Mouse (Mus musculus) embryonic facial prominence, embryonic 11.5 days (tissue): ENCODE results near the gene Otud1. TPM values are rescaled to one million over a fixed set of nuclear protein-coding genes. Genes with fewer than 3 reads are reported as not detected.
A peak's percentile ranks its signal among the peaks of the same experiment; 100 is the strongest.

Experiments used
- ATAC-seq: fragments of 200-750 bp; cut with Nextera tagmentation; replicated peaks from 2 replicates; pipeline ENCODE4 v1.8.0; 2017; ENCODE audit warnings: low read depth; ENCODE audit not compliant: insufficient number of reproducible peaks, low FRiP score, low TSS enrichment
- DNase-seq: peaks from one replicate; pipeline ENCODE4 v3.0.0-alpha.2; 2015; ENCODE audit warnings: low spot score
- H3K27ac ChIP-seq: fragments of 300-500 bp; sonication (generic); replicated peaks from 2 replicates; pipeline ENCODE4 v1.5.1; 2014; ENCODE audit warnings: mild to moderate bottlenecking, low read depth, low read length, control low read depth
- H3K27me3 ChIP-seq: fragments of 300-500 bp; sonication (generic); 2 replicates; pipeline ENCODE4 v1.6.1; 2014; ENCODE audit warnings: mild to moderate bottlenecking, low read length, moderate library complexity, mixed read lengths; ENCODE audit not compliant: control insufficient read depth, insufficient read depth
- H3K36me3 ChIP-seq: fragments of 300-500 bp; sonication (generic); replicated peaks from 2 replicates; pipeline ENCODE4 v1.6.1; 2014; ENCODE audit warnings: low read depth, mild to moderate bottlenecking, low read length, moderate library complexity, mixed read lengths; ENCODE audit not compliant: control insufficient read depth, insufficient read depth
- H3K4me1 ChIP-seq: fragments of 300-500 bp; sonication (generic); 2 replicates; pipeline ENCODE4 v1.6.1; 2014; ENCODE audit warnings: low read length, mixed read lengths; ENCODE audit not compliant: control insufficient read depth, insufficient read depth
- H3K4me2 ChIP-seq: fragments of 300-500 bp; sonication (generic); 2 replicates; pipeline ENCODE4 v1.6.1; 2014; ENCODE audit warnings: low read depth, mild to moderate bottlenecking, control low read depth, low read length, moderate library complexity
- H3K4me3 ChIP-seq: fragments of 300-500 bp; sonication (generic); 2 replicates; pipeline ENCODE4 v1.5.1; 2014; ENCODE audit warnings: low read depth, low read length, control low read depth
- H3K9ac ChIP-seq: fragments of 300-500 bp; sonication (generic); replicated peaks from 2 replicates; pipeline ENCODE4 v1.6.1; 2014; ENCODE audit warnings: mild to moderate bottlenecking, control low read depth, low read length
- H3K9me3 ChIP-seq: fragments of 300-500 bp; sonication (generic); replicated peaks from 2 replicates; pipeline ENCODE4 v1.6.1; 2016; ENCODE audit warnings: mild to moderate bottlenecking, low read length, inconsistent platforms, mixed read lengths; ENCODE audit not compliant: control insufficient read depth
- WGBS: fragments of 180-500 bp; shearing (Covaris S2); extraction: QIAGEN DNeasy Blood & Tissue Kit; methylation state at CpG from one replicate; pipeline ENCODE4 v1.1.7; 2014; 5-methylcytosine and 5-hydroxymethylcytosine counted together
- polyA plus RNA-seq: library from polyadenylated mRNA; unstranded; fragments of >200 nt; fragmentation: Nextera tagmentation; extraction: Ambion mirVana; gene quantifications from 2 replicates; pipeline ENCODE4 v1.2.1, GENCODE M21; 2014

Otud1 gene
- polyA plus RNA-seq, result 0.98 and 1.1 TPM in 2 replicates

- ATAC-seq, result peak; percentile 98
- Histone ChIP-seq H3K4me3 (peak within 1 kb of the TSS; percentile 73), H3K27ac (peak within 1 kb of the TSS; percentile 41; the same call in 1 of the 2 replicates), H3K4me2 (peak within 1 kb of the TSS; percentile 89), H3K9ac (peak within 1 kb of the TSS; percentile 69), H3K36me3 (no peaks in the 10 kb centered on the region), H3K27me3 (peaks cover 11% of the 10 kb centered on the region), H3K9me3 (no peaks in the 10 kb centered on the region), H3K4me1 (no peaks in the 10 kb centered on the region)
- peak; percentile 98 for DNase-seq
- WGBS, result under 1% methylated on average over 60 of the region's 62 CpGs
Measured at GRCm38 (mm10) chr2:19657158-19657874, at the start of gene Otud1. Gene Otud1 (plus strand): TSS chr2:19657752.

GRCm38 (mm10) chr2:19607852-19608251 lies 49.7 kb upstream of the Otud1 start:
- no peak overlapping the region for H3K27ac ChIP-seq
- H3K4me2 ChIP-seq, result no peak overlapping the region
- 55% methylated on average over 1 of the region's 1 CpGs for WGBS
- DNase-seq (no peak), ATAC-seq (no peak)
- H3K4me1 ChIP-seq, result no peaks in the 10 kb centered on the region
- no peaks in the 10 kb centered on the region for H3K27me3 ChIP-seq
- H3K9me3 ChIP-seq, result no peaks in the 10 kb centered on the region
- H3K36me3 ChIP-seq, result no peaks in the 10 kb centered on the region
- H3K9ac ChIP-seq, result no peak overlapping the region
- H3K4me3 ChIP-seq, result no peak overlapping the region

GRCm38 (mm10) chr2:19608410-19609073 lies 49.0 kb upstream of the Otud1 start:
- no peaks in the 10 kb centered on the region for H3K27me3 ChIP-seq
- no peaks in the 10 kb centered on the region for H3K36me3 ChIP-seq
- H3K4me3 ChIP-seq, result no peak overlapping the region
- ATAC-seq (no peak), DNase-seq (no peak)
- no peak overlapping the region for H3K27ac ChIP-seq
- no peak overlapping the region for H3K9ac ChIP-seq
- 73% methylated on average over 3 of the region's 3 CpGs for WGBS
- H3K4me2 ChIP-seq, result no peak overlapping the region
- H3K9me3 ChIP-seq, result no peaks in the 10 kb centered on the region
- H3K4me1 ChIP-seq, result no peaks in the 10 kb centered on the region

GRCm38 (mm10) chr2:19622041-19622440 lies 35.5 kb upstream of the Otud1 start:
- no peaks in the 10 kb centered on the region for H3K36me3 ChIP-seq
- WGBS, result 88% methylated on average over 1 of the region's 1 CpGs
- no peak for ATAC-seq
- DNase-seq, result no peak
- H3K4me2 ChIP-seq, result no peak overlapping the region
- no peaks in the 10 kb centered on the region for H3K9me3 ChIP-seq
- H3K4me1 ChIP-seq, result no peaks in the 10 kb centered on the region
- H3K27ac ChIP-seq, result no peak overlapping the region
- H3K4me3 ChIP-seq, result no peak overlapping the region
- H3K9ac ChIP-seq, result no peak overlapping the region
- no peaks in the 10 kb centered on the region for H3K27me3 ChIP-seq

GRCm38 (mm10) chr2:19627044-19627443 lies 30.5 kb upstream of the Otud1 start:
- DNase-seq (no peak), ATAC-seq (no peak)
- Histone ChIP-seq H3K4me3 (no peak overlapping the region), H3K27me3 (no peaks in the 10 kb centered on the region), H3K9ac (no peak overlapping the region), H3K36me3 (no peaks in the 10 kb centered on the region), H3K27ac (no peak overlapping the region), H3K9me3 (no peaks in the 10 kb centered on the region), H3K4me2 (no peak overlapping the region), H3K4me1 (no peaks in the 10 kb centered on the region)
- WGBS, result 81% methylated on average over 6 of the region's 6 CpGs

- DNase-seq, result no peak
Measured at GRCm38 (mm10) chr2:19627920-19628608, 29.5 kb upstream of the Otud1 start.

GRCm38 (mm10) chr2:19630544-19630943 lies 27.0 kb upstream of the Otud1 start:
- Histone ChIP-seq H3K4me1 (no peaks in the 10 kb centered on the region), H3K4me2 (no peak overlapping the region), H3K36me3 (no peaks in the 10 kb centered on the region), H3K27me3 (no peaks in the 10 kb centered on the region), H3K4me3 (no peak overlapping the region), H3K9me3 (no peaks in the 10 kb centered on the region), H3K9ac (no peak overlapping the region), H3K27ac (no peak overlapping the region)
- no peak for ATAC-seq
- DNase-seq, result no peak
- WGBS, result 85% methylated on average over 1 of the region's 1 CpGs

More at GRCm38 (mm10) chr2:19627920-19628608, 29.5 kb upstream of the Otud1 start:
- no peak overlapping the region for H3K9ac ChIP-seq
- no peak for ATAC-seq
- H3K4me3 ChIP-seq, result no peak overlapping the region
- H3K27ac ChIP-seq, result no peak overlapping the region
- 87% methylated on average over 4 of the region's 4 CpGs for WGBS
- H3K4me2 ChIP-seq, result no peak overlapping the region
- H3K27me3 ChIP-seq, result no peaks in the 10 kb centered on the region
- no peaks in the 10 kb centered on the region for H3K4me1 ChIP-seq
- no peaks in the 10 kb centered on the region for H3K9me3 ChIP-seq
- no peaks in the 10 kb centered on the region for H3K36me3 ChIP-seq
